Mouse (Mus musculus) midbrain, embryonic 14.5 days (tissue): ENCODE results near the gene Dcaf17. TPM values are rescaled to one million over a fixed set of nuclear protein-coding genes. Genes with fewer than 3 reads are reported as not detected.
A peak's percentile ranks its signal among the peaks of the same experiment; 100 is the strongest.

ENCODE experiments used
- ATAC-seq: fragments of 200-750 bp; cut with Nextera tagmentation; 2 replicates; pipeline ENCODE4 v1.8.0; 2017; ENCODE audit warnings: moderate number of reproducible peaks, moderate library complexity; ENCODE audit not compliant: low FRiP score, low TSS enrichment
- DNase-seq: peaks from one replicate; pipeline ENCODE4 v3.0.0-alpha.2; 2015
- H3K27ac ChIP-seq: fragments of 300-500 bp; sonication (generic); replicated peaks from 2 replicates; pipeline ENCODE4 v1.5.1; 2014; ENCODE audit warnings: mild to moderate bottlenecking, low read depth, low read length, moderate library complexity
- H3K27me3 ChIP-seq: fragments of 300-500 bp; sonication (generic); 2 replicates; pipeline ENCODE4 v1.6.1; 2014; ENCODE audit warnings: low read length, control low read depth, mixed read lengths; ENCODE audit not compliant: control insufficient read depth, insufficient read depth
- H3K36me3 ChIP-seq: fragments of 300-500 bp; sonication (generic); 2 replicates; pipeline ENCODE4 v1.6.1; 2014; ENCODE audit warnings: low read length, control low read depth; ENCODE audit not compliant: control insufficient read depth, insufficient read depth
- H3K4me1 ChIP-seq: fragments of 300-500 bp; sonication (generic); 2 replicates; pipeline ENCODE4 v1.6.1; 2014; ENCODE audit warnings: mild to moderate bottlenecking, antibody characterized with exemption, low read length, control low read depth; ENCODE audit not compliant: control insufficient read depth, insufficient read depth
- H3K4me2 ChIP-seq: fragments of 300-500 bp; sonication (generic); 2 replicates; pipeline ENCODE4 v1.6.1; 2014; ENCODE audit warnings: mild to moderate bottlenecking, low read length, moderate library complexity
- H3K4me3 ChIP-seq: fragments of 300-500 bp; sonication (generic); replicated peaks from 2 replicates; pipeline ENCODE4 v1.5.1; 2014; ENCODE audit warnings: low read depth, low read length
- H3K9ac ChIP-seq: fragments of 300-500 bp; sonication (generic); replicated peaks from 2 replicates; pipeline ENCODE4 v1.6.1; 2014; ENCODE audit warnings: mild to moderate bottlenecking, low read length, moderate library complexity
- H3K9me3 ChIP-seq: fragments of 300-500 bp; sonication (generic); 2 replicates; pipeline ENCODE4 v1.6.1; 2016; ENCODE audit warnings: low read length, control low read depth, mixed read lengths; ENCODE audit not compliant: control insufficient read depth
- WGBS: fragments of 180-500 bp; shearing (Covaris S2); extraction: QIAGEN DNeasy Blood & Tissue Kit; methylation state at CpG from one replicate; pipeline ENCODE4 v1.1.7; 2014; 5-methylcytosine and 5-hydroxymethylcytosine counted together
- polyA plus RNA-seq: library from polyadenylated mRNA; unstranded; fragments of >200 nt; fragmentation: Nextera tagmentation; extraction: Ambion mirVana; gene quantifications from 2 replicates; pipeline ENCODE4 v1.2.1, GENCODE M21; 2014

Gene Dcaf17
- polyA plus RNA-seq, 1 experiment from 2014 or later: 33.3 TPM

- ATAC-seq: peak; percentile 48; the same call in 1 of the 2 replicates
- peak; percentile 88 for DNase-seq
- Histone ChIP-seq H3K36me3 (no peaks in the 10 kb centered on the region), H3K9me3 (no peaks in the 10 kb centered on the region), H3K27ac (no peak overlapping the region), H3K4me3 (no peak overlapping the region), H3K4me1 (peaks cover under 1% of the 10 kb centered on the region; the same call in 1 of the 2 replicates), H3K27me3 (no peaks in the 10 kb centered on the region), H3K9ac (no peak overlapping the region), H3K4me2 (no peak overlapping the region)
- 48% methylated on average over 11 of the region's 11 CpGs for whole genome bisulfite sequencing
Observed at GRCm38 (mm10) chr2:71039522-71040121, 15.5 kb upstream of the Dcaf17 start.

GRCm38 (mm10) chr2:71046151-71046550 lies 9.0 kb upstream of the Dcaf17 start:
- H3K9ac ChIP-seq: no peak overlapping the region

GRCm38 (mm10) chr2:71046751-71047320 lies 8.3 kb upstream of the Dcaf17 start:
- H3K27me3 ChIP-seq: no peaks in the 10 kb centered on the region
- no peak overlapping the region for H3K9ac ChIP-seq
- ATAC-seq (no peak), DNase-seq (no peak)
- H3K4me2 ChIP-seq: no peak overlapping the region
- WGBS: 82% methylated on average over 6 of the region's 6 CpGs
- H3K4me3 ChIP-seq: no peak overlapping the region
- no peaks in the 10 kb centered on the region for H3K4me1 ChIP-seq
- H3K27ac ChIP-seq: no peak overlapping the region
- H3K9me3 ChIP-seq: no peaks in the 10 kb centered on the region
- H3K36me3 ChIP-seq: no peaks in the 10 kb centered on the region

More at GRCm38 (mm10) chr2:71046151-71046550, 9.0 kb upstream of the Dcaf17 start:
- WGBS: 84% methylated on average over 6 of the region's 6 CpGs
- H3K27me3 ChIP-seq: no peaks in the 10 kb centered on the region
- no peak overlapping the region for H3K4me2 ChIP-seq
- H3K4me1 ChIP-seq: no peaks in the 10 kb centered on the region
- H3K9me3 ChIP-seq: no peaks in the 10 kb centered on the region
- DNase-seq (no peak), ATAC-seq (no peak)
- H3K4me3 ChIP-seq: no peak overlapping the region
- no peak overlapping the region for H3K27ac ChIP-seq
- no peaks in the 10 kb centered on the region for H3K36me3 ChIP-seq

GRCm38 (mm10) chr2:71048896-71049295 lies 6.2 kb upstream of the Dcaf17 start:
- Histone ChIP-seq H3K4me2 (no peak overlapping the region), H3K27me3 (no peaks in the 10 kb centered on the region), H3K9me3 (no peaks in the 10 kb centered on the region), H3K9ac (no peak overlapping the region), H3K36me3 (no peaks in the 10 kb centered on the region), H3K4me3 (no peak overlapping the region), H3K4me1 (no peaks in the 10 kb centered on the region), H3K27ac (no peak overlapping the region)
- no peak for DNase-seq
- WGBS: 71% methylated on average over 12 of the region's 12 CpGs
- no peak for ATAC-seq

- Histone ChIP-seq H3K4me1 (peaks cover 5% of the 10 kb centered on the region; the same call in 1 of the 2 replicates), H3K36me3 (no peaks in the 10 kb centered on the region), H3K4me3 (no peak overlapping the region), H3K9me3 (no peaks in the 10 kb centered on the region), H3K27ac (no peak overlapping the region), H3K27me3 (no peaks in the 10 kb centered on the region), H3K4me2 (no peak overlapping the region), H3K9ac (no peak overlapping the region)
- ATAC-seq (no peak), DNase-seq (no peak)
- 90% methylated on average over 7 of the region's 7 CpGs for WGBS
Observed at GRCm38 (mm10) chr2:71050511-71050910, 4.6 kb upstream of the Dcaf17 start.

- H3K4me3 ChIP-seq: peak overlapping the region; percentile 89
- H3K4me2 ChIP-seq: peak overlapping the region; percentile 81
- DNase-seq: no peak
- ATAC-seq: no peak
- no peaks in the 10 kb centered on the region for H3K9me3 ChIP-seq
- peak overlapping the region; percentile 80; the same call in 1 of the 2 replicates for H3K9ac ChIP-seq
- WGBS: 56% methylated on average over 9 of the region's 9 CpGs
- no peak overlapping the region; the same call in 1 of the 2 replicates for H3K27ac ChIP-seq
- H3K27me3 ChIP-seq: no peaks in the 10 kb centered on the region
- H3K4me1 ChIP-seq: peaks cover 5% of the 10 kb centered on the region; the same call in 1 of the 2 replicates
- H3K36me3 ChIP-seq: no peaks in the 10 kb centered on the region
Observed at GRCm38 (mm10) chr2:71054716-71055115, 412 bp upstream of the Dcaf17 start.

- Histone ChIP-seq H3K27ac (peak overlapping the region; percentile 95), H3K9ac (peak overlapping the region; percentile 84), H3K36me3 (peaks cover 7% of the 10 kb centered on the region), H3K9me3 (no peaks in the 10 kb centered on the region), H3K27me3 (no peaks in the 10 kb centered on the region), H3K4me1 (peaks cover 5% of the 10 kb centered on the region; the same call in 1 of the 2 replicates), H3K4me2 (peak overlapping the region; percentile 65), H3K4me3 (peak overlapping the region; percentile 89)
- 12% methylated on average over 21 of the region's 21 CpGs for WGBS
- ATAC-seq (no peak), DNase-seq (peak; percentile 81)
Observed at GRCm38 (mm10) chr2:71056115-71056835, 1.1 kb downstream of the Dcaf17 start.

GRCm38 (mm10) chr2:71071601-71072000 lies 16.5 kb downstream of the Dcaf17 start:
- Histone ChIP-seq H3K27ac (no peak overlapping the region), H3K27me3 (no peaks in the 10 kb centered on the region), H3K4me3 (no peak overlapping the region), H3K36me3 (0 out of 2 replicates have a peak, but pooled peaks cover 4% of the 10 kb centered on the region), H3K4me1 (no peaks in the 10 kb centered on the region), H3K9me3 (no peaks in the 10 kb centered on the region), H3K4me2 (no peak overlapping the region), H3K9ac (no peak overlapping the region)
- over 99% methylated on average over 4 of the region's 4 CpGs for WGBS
- DNase-seq: no peak
- no peak for ATAC-seq
